Mouse (Mus musculus) lung, postnatal 36 days (tissue): ENCODE data around the gene Chchd6.
A peak's percentile ranks its signal among the peaks of the same experiment; 100 is the strongest.

Source experiments
- DNase-seq: peaks from one replicate; pipeline ENCODE4 v3.0.0; 2022; ENCODE audit warnings: mixed read lengths

The Chchd6 gene

DNA sequence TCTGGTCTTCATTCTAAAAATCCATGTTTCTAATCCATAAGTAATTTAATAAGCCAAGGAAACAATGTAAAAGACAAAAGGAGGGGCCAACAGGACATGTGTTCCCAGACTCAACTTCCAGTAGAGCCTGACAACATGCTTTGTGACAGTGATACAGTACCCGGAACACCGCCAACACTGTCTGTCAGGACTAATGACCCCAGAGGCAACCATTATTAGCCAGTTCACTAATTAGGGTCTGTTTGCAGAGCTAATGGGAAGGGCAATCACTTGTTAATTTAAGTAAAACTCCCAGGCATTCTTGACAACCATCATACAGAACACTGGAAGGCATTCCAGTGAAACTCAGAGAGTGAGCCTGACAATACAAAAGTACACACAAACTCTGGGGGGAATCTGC, 193.0 kb downstream of the Chchd6 start:
- DNase-seq: no peak

DNA sequence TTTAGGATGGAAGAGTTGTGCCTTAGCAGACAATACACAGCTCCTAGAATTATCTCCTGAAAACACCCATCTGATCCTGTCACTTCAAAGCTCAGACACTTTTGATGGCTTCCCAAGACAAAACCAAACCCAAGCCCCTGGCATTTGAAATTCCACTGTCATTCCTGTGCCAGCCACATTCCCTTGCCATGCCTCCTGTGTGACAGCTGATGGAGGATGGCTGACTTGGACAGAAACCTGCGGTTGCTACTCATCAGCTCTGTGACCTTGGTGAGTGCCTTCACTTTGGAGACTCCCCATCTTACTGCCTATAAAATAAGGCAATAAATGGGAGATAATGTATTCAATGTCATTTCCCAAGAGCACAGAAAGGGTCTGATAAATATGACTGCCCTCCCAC, 195.9 kb downstream of the Chchd6 start:
- DNase-seq: no peak

DNA sequence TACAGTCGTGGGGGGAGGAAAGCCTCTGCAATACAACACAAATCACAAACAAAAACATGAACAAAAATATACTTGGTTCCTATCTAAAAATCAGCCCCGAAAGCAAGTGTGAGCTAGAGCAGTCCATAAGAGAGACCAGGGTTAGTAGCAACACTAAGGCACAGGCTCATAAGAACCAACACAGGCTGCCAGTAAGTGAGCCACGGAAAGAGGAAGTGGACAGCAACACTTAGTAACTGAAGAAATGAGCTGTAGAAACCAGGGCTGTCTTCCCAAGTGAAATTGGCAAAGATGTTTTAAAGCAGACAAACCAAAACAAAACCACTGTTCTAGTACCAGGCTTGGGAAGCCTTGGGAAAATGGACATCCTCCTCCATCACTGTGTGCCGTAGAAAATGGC, 197.5 kb downstream of the Chchd6 start:
- no peak for DNase-seq

GRCm38 (mm10) chr6:89393820-89394219, 201.6 kb downstream of the Chchd6 start:
- DNase-seq: no peak

DNA sequence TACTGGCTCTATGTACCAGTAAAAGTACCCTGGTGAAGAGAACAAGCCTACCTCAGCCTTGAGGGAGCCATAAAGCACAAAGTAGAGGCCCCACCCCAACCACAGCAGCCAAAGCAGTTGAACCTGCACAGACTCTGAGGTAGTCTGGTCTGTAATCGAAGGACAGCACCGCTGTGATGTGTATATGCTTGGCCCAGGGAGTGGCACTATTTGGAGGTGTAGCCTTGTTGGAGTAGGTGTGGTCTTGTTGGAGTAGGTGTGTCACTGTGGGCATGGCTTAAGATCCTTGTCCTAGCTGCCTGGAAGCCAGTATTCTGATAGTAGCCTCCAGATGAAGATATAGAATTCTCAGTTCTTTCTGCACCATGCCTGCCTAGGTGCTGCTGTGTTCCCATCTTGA, 203.2 kb downstream of the Chchd6 start:
- DNase-seq: no peak

DNA sequence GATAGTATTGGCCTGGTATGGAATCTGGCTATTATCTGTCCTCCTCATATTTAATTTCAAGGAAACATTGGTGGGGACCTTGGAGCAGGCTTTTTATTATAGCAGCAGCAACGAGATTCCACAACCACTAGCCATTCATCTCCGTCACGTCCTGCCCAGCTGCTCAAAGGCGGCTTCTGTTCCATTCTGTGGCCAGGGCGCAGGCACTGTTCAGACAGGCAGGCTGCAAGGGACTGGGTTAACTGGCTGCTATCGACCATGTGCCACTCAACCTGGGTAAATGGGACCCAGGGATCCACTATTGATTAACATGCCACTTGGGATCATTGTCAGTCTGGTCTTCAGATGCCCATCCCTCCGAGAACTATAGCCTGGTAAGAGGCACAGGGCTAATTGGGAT, 205.7 kb downstream of the Chchd6 start:
- no peak for DNase-seq

GRCm38 (mm10) chr6:89386956-89387355, 208.5 kb downstream of the Chchd6 start:
- no peak for DNase-seq

- DNase-seq: no peak
Observed at GRCm38 (mm10) chr6:89384699-89385098, 210.8 kb downstream of the Chchd6 start.

- DNase-seq: no peak
Observed at GRCm38 (mm10) chr6:89381851-89382250, 213.6 kb downstream of the Chchd6 start.

DNA sequence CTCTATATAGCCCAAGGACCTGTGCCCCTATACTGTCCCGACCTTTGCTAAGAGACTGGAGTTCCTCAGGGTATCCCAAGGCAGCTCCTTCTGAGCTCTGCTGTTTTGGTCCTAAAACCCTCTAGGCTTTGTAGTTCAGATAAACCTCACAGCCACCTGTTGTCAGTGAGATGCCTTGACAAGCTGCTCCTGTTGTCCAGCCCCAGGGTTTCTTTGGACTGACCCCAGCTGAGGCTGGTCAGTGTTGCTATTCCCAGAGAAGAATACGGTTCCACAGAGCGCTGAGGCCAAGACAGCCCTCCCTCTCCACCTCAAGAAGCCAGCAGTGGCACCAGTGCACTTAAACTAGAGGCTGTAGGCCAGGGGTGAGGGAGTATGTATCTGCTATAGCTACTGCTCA, 214.3 kb downstream of the Chchd6 start:
- DNase-seq: no peak

DNA sequence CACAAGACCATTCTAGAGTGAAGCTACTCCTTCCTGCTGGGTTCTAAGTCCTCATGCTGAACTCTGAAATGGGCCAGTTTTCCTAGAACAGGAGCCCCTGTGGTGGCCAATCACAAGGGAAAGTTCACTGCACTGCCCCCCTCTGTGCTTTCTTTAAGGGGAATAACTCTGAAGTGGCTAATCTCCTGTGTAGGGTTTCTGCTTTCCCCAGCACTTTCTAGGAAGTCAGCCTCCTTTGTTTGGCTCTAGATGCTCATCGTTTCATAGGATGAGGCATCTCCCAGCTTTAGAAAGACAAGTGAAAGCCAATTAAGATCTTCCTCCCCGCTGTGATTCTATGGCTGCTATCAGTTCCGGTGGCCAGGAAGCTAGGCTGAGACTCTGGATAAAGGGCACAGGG, 214.7 kb downstream of the Chchd6 start:
- no peak for DNase-seq

GRCm38 (mm10) chr6:89378264-89378663, 217.2 kb downstream of the Chchd6 start:
- DNase-seq: no peak

DNA sequence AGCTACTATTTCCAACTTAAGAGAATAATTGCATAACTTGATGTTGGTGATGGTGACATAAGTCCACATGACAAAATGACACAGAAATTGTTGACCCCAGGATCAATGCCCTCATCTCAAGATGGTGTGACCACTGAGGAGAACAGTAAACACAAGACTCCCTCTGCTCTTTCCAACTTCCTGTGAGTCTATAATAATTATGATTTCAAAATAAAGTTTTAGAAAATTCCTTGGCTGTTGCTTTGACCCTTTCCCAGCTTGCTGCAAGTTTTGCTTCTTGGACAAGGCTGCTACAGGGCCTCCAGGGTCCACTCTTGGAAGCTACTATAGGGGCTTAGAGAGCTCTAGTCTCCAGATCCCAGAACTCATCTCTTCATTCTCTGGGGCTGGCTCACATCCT, 226.6 kb downstream of the Chchd6 start:
- peak; percentile 44 for DNase-seq

- no peak for DNase-seq
Observed at GRCm38 (mm10) chr6:89364342-89364741, 231.1 kb downstream of the Chchd6 start.

GRCm38 (mm10) chr6:89363107-89363451, 232.4 kb downstream of the Chchd6 start:
- DNase-seq: no peak

GRCm38 (mm10) chr6:89362281-89363106, 233.0 kb downstream of the Chchd6 start, which contains the start of gene Plxna1:
TSS of gene Plxna1 (minus strand) at chr6:89362620.
- peak; percentile 61 for DNase-seq

- no peak for DNase-seq
Observed at GRCm38 (mm10) chr6:89361418-89362280, 233.8 kb downstream of the Chchd6 start.

GRCm38 (mm10) chr6:89360709-89361417, 234.6 kb downstream of the Chchd6 start:
- DNase-seq: no peak

DNA sequence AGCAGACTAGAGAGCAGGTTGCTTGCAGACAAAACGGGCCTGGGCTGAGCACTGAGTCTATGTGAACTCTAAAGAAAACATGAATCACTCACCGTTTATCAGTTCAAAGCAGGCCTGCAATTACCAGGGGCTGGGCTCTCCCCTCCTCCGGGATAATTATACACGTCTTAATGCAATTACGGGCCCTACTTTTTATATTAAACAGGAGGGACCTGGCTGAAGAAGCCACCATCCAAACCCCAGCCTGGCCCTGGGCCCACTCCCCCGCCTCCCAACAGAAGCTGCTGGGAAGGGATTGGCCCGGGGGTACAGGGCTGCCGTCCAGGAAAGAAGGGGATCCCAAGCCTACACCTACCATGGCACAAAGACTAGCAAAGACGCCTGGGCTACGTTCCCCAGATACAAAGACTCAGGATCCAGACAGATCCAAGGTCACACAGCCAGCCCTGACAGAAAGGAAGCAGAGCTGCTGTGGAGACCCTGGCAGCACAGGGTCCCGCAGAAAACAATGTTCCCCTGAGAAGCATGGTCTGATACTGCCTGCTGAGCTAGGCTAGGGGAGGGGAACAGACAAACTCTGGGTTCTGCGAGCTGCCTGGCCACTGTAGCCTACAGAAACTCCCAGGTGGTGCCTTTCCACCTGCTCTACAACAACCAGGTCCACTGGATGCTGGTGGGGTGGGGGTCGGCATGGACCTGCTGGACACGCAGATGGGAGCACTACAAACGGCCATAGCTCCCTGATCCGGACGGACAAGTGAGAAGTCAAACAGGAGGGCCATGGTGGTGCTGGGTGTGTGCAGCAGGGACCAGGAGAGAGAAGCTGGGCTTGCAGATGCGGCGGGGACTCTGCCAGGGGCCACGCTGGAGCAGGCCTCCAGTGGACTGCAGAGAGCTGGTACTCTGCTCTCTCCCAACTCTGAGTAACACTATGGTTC, 235.4 kb downstream of the Chchd6 start:
- no peak for DNase-seq

DNA sequence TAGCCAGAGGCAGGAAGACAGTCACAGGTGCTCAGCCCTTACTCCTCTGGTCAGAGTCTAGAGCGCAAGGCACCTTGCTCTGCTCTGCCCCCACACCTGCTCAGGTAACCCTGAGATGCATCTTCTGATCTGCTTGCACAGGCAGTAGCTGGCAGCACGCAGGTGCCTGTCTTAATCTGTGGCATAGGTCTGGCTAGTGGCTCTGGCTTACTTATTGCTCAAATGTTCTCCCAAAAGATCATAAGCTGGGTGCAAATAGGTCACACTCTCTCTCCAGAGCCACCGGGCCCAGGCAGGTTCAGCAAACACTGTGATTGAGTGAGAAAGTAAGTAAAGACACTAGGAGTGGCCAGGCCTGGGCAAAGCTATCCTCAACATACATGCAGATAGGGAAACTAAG, 236.3 kb downstream of the Chchd6 start:
- no peak for DNase-seq

DNA sequence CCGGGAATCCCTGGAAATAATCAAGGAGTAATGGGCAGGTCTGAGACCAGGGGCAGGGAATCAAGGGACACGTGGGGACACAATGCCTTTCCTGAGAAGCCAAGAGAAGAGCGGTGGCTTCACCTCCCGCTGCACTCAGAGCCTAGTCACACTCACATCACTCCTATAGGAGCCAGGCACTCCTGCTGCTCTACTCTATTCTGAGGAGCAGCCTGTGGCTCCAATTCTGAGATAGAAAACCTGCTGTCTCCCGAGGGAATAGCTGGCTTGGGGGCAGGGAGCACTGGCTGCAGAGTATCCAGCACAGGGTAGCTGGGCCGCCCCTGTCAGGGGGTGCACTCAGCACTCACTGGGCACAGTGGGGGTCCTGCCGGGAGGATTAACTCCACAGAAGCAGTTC, 239.8 kb downstream of the Chchd6 start:
- DNase-seq: no peak

GRCm38 (mm10) chr6:89354726-89355125, 240.7 kb downstream of the Chchd6 start:
- DNase-seq: no peak
